In genomic region chr14:119127330-119127729, GRCm38 (mm10) we compare ENCODE assay signal across 17 mouse cellular contexts. TPM values are rescaled to one million over a fixed set of nuclear protein-coding genes. Genes with fewer than 3 reads are reported as not detected.
DNase-seq lines count a peak whose midpoint lies in the region; ATAC-seq and TF ChIP-seq lines count a peak whose summit lies in the region.
"Had no signal": no experiment of that assay in that cellular context is flagged by ENCODE, and none has a peak within 500 bp of the region (broad histone marks: within the 10 kb centered on the region; RNA-seq: fewer than 3 reads in every experiment).

No protein-coding gene starts in this region.

- peaks cover 20% of the 10 kb centered on the region for H3K27me3 ChIP-seq in hindbrain, embryonic 12.5 days
- H3K27me3 ChIP-seq in hindbrain, embryonic 11.5 days (ENCODE audit: control insufficient read depth, insufficient read depth, low read length) = peaks cover 8% of the 10 kb centered on the region; the same call in 1 of the 2 replicates
- no peaks in the 10 kb centered on the region for H3K27me3 ChIP-seq in midbrain, embryonic 11.5 days (ENCODE audit: control insufficient read depth, insufficient read depth, low read length)
- H3K27me3 ChIP-seq in midbrain, postnatal 0 days (ENCODE audit: insufficient read depth, low read length) = no peaks in the 10 kb centered on the region
- H3K27me3 ChIP-seq in limb, embryonic 13.5 days = 0 out of 2 replicates have a peak, but pooled peaks cover 3% of the 10 kb centered on the region
- no peaks in the 10 kb centered on the region for H3K27me3 ChIP-seq in stomach, postnatal 0 days (ENCODE audit: control insufficient read depth, insufficient read depth, low read length)

- H3K4me1 ChIP-seq in hindbrain, embryonic 12.5 days = peaks cover 15% of the 10 kb centered on the region
- H3K4me1 ChIP-seq in hindbrain, embryonic 11.5 days (replicated peaks; ENCODE audit: control insufficient read depth, insufficient read depth, low read length) = no peaks in the 10 kb centered on the region
- no peaks in the 10 kb centered on the region for H3K4me1 ChIP-seq in midbrain, embryonic 11.5 days (ENCODE audit: control insufficient read depth, insufficient read depth, low read length)
- H3K4me1 ChIP-seq in midbrain, postnatal 0 days (ENCODE audit: insufficient read depth, low read length) = no peaks in the 10 kb centered on the region
- peaks cover 11% of the 10 kb centered on the region; the same call in 1 of the 2 replicates for H3K4me1 ChIP-seq in limb, embryonic 13.5 days
- H3K4me1 ChIP-seq in stomach, postnatal 0 days (replicated peaks; ENCODE audit: control insufficient read depth, insufficient read depth) = no peaks in the 10 kb centered on the region

- WGBS in hindbrain, embryonic 12.5 days = 94% methylated on average over 2 of the region's 2 CpGs
- 91% methylated on average over 2 of the region's 2 CpGs for WGBS in hindbrain, embryonic 11.5 days
- WGBS in midbrain, embryonic 11.5 days = 93% methylated on average over 2 of the region's 2 CpGs
- WGBS in midbrain, postnatal 0 days = 92% methylated on average over 2 of the region's 2 CpGs
- WGBS in limb, embryonic 13.5 days = 89% methylated on average over 2 of the region's 2 CpGs
- 97% methylated on average over 2 of the region's 2 CpGs for WGBS in stomach, postnatal 0 days

- H3K4me3 ChIP-seq in hindbrain, embryonic 12.5 days = no peak overlapping the region
- no peak overlapping the region for H3K4me3 ChIP-seq in hindbrain, embryonic 11.5 days (ENCODE audit: low read depth, low read length)
- H3K4me3 ChIP-seq in midbrain, embryonic 11.5 days (ENCODE audit: low read depth, low read length) = no peak overlapping the region
- no peak overlapping the region for H3K4me3 ChIP-seq in midbrain, postnatal 0 days (ENCODE audit: low read depth, low read length)
- no peak overlapping the region for H3K4me3 ChIP-seq in limb, embryonic 13.5 days
- no peak overlapping the region for H3K4me3 ChIP-seq in stomach, postnatal 0 days (ENCODE audit: low read depth, low read length)

- TF ChIP-seq CTCF in midbrain, postnatal 0 days (IDR thresholded peaks at IDR 0.05) = no peak
- TF ChIP-seq CTCF in stomach, postnatal 0 days (IDR thresholded peaks at IDR 0.05; ENCODE audit: low read depth) = no peak

- TF ChIP-seq EP300 in stomach, postnatal 0 days (optimal IDR thresholded peaks at IDR 0.05) = no peak

- H3K9me3 ChIP-seq in hindbrain, embryonic 12.5 days (replicated peaks) = no peaks in the 10 kb centered on the region
- H3K9me3 ChIP-seq in hindbrain, embryonic 11.5 days (ENCODE audit: control insufficient read depth, low read length) = no peaks in the 10 kb centered on the region
- no peaks in the 10 kb centered on the region for H3K9me3 ChIP-seq in midbrain, embryonic 11.5 days (ENCODE audit: control insufficient read depth, low read length)
- H3K9me3 ChIP-seq in midbrain, postnatal 0 days (ENCODE audit: low read length) = no peaks in the 10 kb centered on the region
- H3K9me3 ChIP-seq in limb, embryonic 13.5 days = no peaks in the 10 kb centered on the region
- no peaks in the 10 kb centered on the region for H3K9me3 ChIP-seq in stomach, postnatal 0 days (ENCODE audit: control insufficient read depth, low read length)

- H3K27ac ChIP-seq in hindbrain, embryonic 12.5 days = no peak overlapping the region
- no peak overlapping the region for H3K27ac ChIP-seq in hindbrain, embryonic 11.5 days (ENCODE audit: low read depth, low read length)
- H3K27ac ChIP-seq in midbrain, embryonic 11.5 days (ENCODE audit: low read depth, low read length) = no peak overlapping the region
- no peak overlapping the region for H3K27ac ChIP-seq in midbrain, postnatal 0 days (ENCODE audit: low read depth, low read length)
- no peak overlapping the region for H3K27ac ChIP-seq in limb, embryonic 13.5 days
- no peak overlapping the region for H3K27ac ChIP-seq in stomach, postnatal 0 days (replicated peaks)

- DNase-seq in hindbrain, embryonic 11.5 days (ENCODE audit: low spot score) = no peak
- DNase-seq in midbrain, embryonic 11.5 days (ENCODE audit: low spot score, missing footprints) = peak; percentile 19
- no peak for DNase-seq in midbrain, postnatal 0 days (ENCODE audit: low spot score)
- DNase-seq in stomach, postnatal 0 days (ENCODE audit: low spot score) = no peak
- DNase-seq in urinary bladder, adult 2 months (ENCODE audit: low spot score) = no peak
- DNase-seq: adrenal gland, postnatal 10 days; cerebellum, adult 8-10 months; gastrocnemius, postnatal 25 days; heart, postnatal 4 days; kidney, adult 18-20 months; left cerebral cortex, postnatal 4 days; lung, adult 2 months; lung, postnatal 4 days had no signal

- ATAC-seq in hindbrain, embryonic 12.5 days (ENCODE audit: low FRiP score) = peak; percentile 23; the same call in 1 of the 2 replicates
- ATAC-seq in hindbrain, embryonic 11.5 days (ENCODE audit: low FRiP score) = no peak
- no peak for ATAC-seq in midbrain, embryonic 11.5 days (ENCODE audit: low FRiP score)
- ATAC-seq in midbrain, postnatal 0 days (ENCODE audit: low FRiP score) = no peak
- ATAC-seq in limb, embryonic 13.5 days (ENCODE audit: low FRiP score, low read depth) = peak; percentile 13; the same call in 1 of the 2 replicates
- ATAC-seq in stomach, postnatal 0 days (ENCODE audit: low FRiP score, low TSS enrichment) = peak; percentile 47; the same call in 1 of the 2 replicates

- no peak overlapping the region for H3K9ac ChIP-seq in hindbrain, embryonic 12.5 days
- H3K9ac ChIP-seq in hindbrain, embryonic 11.5 days (ENCODE audit: low read depth, low read length) = no peak overlapping the region
- no peak overlapping the region for H3K9ac ChIP-seq in midbrain, embryonic 11.5 days (ENCODE audit: low read length)
- H3K9ac ChIP-seq in midbrain, postnatal 0 days (replicated peaks; ENCODE audit: low read length, poor library complexity, severe bottlenecking) = no peak overlapping the region
- H3K9ac ChIP-seq in limb, embryonic 13.5 days = no peak overlapping the region
- no peak overlapping the region for H3K9ac ChIP-seq in stomach, postnatal 0 days (ENCODE audit: low read length)

- no peaks in the 10 kb centered on the region for H3K36me3 ChIP-seq in hindbrain, embryonic 12.5 days
- H3K36me3 ChIP-seq in hindbrain, embryonic 11.5 days (ENCODE audit: control insufficient read depth, insufficient read depth, low read length) = no peaks in the 10 kb centered on the region
- no peaks in the 10 kb centered on the region for H3K36me3 ChIP-seq in midbrain, embryonic 11.5 days (ENCODE audit: control insufficient read depth, insufficient read depth, low read length)
- no peaks in the 10 kb centered on the region for H3K36me3 ChIP-seq in midbrain, postnatal 0 days (ENCODE audit: insufficient read depth, low read length)
- no peaks in the 10 kb centered on the region for H3K36me3 ChIP-seq in limb, embryonic 13.5 days
- H3K36me3 ChIP-seq in stomach, postnatal 0 days (ENCODE audit: control insufficient read depth, insufficient read depth, low read length) = no peaks in the 10 kb centered on the region

- no peak overlapping the region for H3K4me2 ChIP-seq in hindbrain, embryonic 12.5 days (replicated peaks)
- H3K4me2 ChIP-seq in hindbrain, embryonic 11.5 days (replicated peaks; ENCODE audit: low read depth, low read length) = no peak overlapping the region
- no peak overlapping the region for H3K4me2 ChIP-seq in midbrain, embryonic 11.5 days
- no peak overlapping the region for H3K4me2 ChIP-seq in midbrain, postnatal 0 days (ENCODE audit: low read depth, low read length, poor library complexity, severe bottlenecking)
- H3K4me2 ChIP-seq in limb, embryonic 13.5 days (replicated peaks) = no peak overlapping the region
- H3K4me2 ChIP-seq in stomach, postnatal 0 days (replicated peaks; ENCODE audit: low read depth) = no peak overlapping the region

RNA-seq across cellular contexts. Expression of gene Hs6st3, which starts 10.8 kb away (rescaled TPM):
- polyA plus RNA-seq in hindbrain, embryonic 12.5 days (2016; fragmentation: Nextera tagmentation; extraction: Ambion mirVana) = 0.80 and 1.4 TPM in 2 replicates
- 0.33 and 0.57 TPM in 2 replicates for polyA plus RNA-seq in hindbrain, embryonic 11.5 days (2014; fragmentation: Nextera tagmentation; extraction: Ambion mirVana)
- 0.12 and 0.20 TPM in 2 replicates for polyA plus RNA-seq in midbrain, embryonic 11.5 days (2014; fragmentation: Nextera tagmentation; extraction: Ambion mirVana)
- 28.9 and 36.6 TPM in 2 replicates for total RNA-seq in midbrain, postnatal 0 days (2014; rRNA removed)
- polyA plus RNA-seq in midbrain, postnatal 0 days (2015; fragmentation: Nextera tagmentation; extraction: Ambion mirVana) = 0.98 and 1.8 TPM in 2 replicates
- 0.24 and 0.40 TPM in 2 replicates for polyA plus RNA-seq in limb, embryonic 13.5 days (2015; fragmentation: Nextera tagmentation; extraction: Ambion mirVana)
- polyA plus RNA-seq in stomach, postnatal 0 days (2015; fragmentation: Nextera tagmentation; extraction: Ambion mirVana) = 0.11 TPM in 1 of 2 replicates, not detected in the other
- 0.04 and 0.07 TPM in 2 replicates for polyA plus RNA-seq in urinary bladder, adult 2 months (2012; rRNA removed)
- total RNA-seq: gastrocnemius, postnatal 25 days; neutrophil, adult 5-6 weeks had no signal
- polyA plus RNA-seq: large intestine, adult 2 months had no signal

RNA-seq across cellular contexts. Expression of gene Uggt2, which starts 28.1 kb away (rescaled TPM):
- polyA plus RNA-seq in hindbrain, embryonic 12.5 days (2016; fragmentation: Nextera tagmentation; extraction: Ambion mirVana) = 22.7 and 26.6 TPM in 2 replicates
- 17.2 and 21.9 TPM in 2 replicates for polyA plus RNA-seq in hindbrain, embryonic 11.5 days (2014; fragmentation: Nextera tagmentation; extraction: Ambion mirVana)
- polyA plus RNA-seq in midbrain, embryonic 11.5 days (2014; fragmentation: Nextera tagmentation; extraction: Ambion mirVana) = 15.1 and 17.8 TPM in 2 replicates
- 24.0 and 31.0 TPM in 2 replicates for total RNA-seq in midbrain, postnatal 0 days (2014; rRNA removed)
- 10.0 and 12.6 TPM in 2 replicates for polyA plus RNA-seq in midbrain, postnatal 0 days (2015; fragmentation: Nextera tagmentation; extraction: Ambion mirVana)
- 21.1 and 21.3 TPM in 2 replicates for polyA plus RNA-seq in limb, embryonic 13.5 days (2015; fragmentation: Nextera tagmentation; extraction: Ambion mirVana)
- polyA plus RNA-seq in stomach, postnatal 0 days (2015; fragmentation: Nextera tagmentation; extraction: Ambion mirVana) = 2.7 and 3.2 TPM in 2 replicates
- polyA plus RNA-seq in urinary bladder, adult 2 months (2012; rRNA removed) = 10.7 and 12.9 TPM in 2 replicates

Comparison
In these comparisons a context has a peak if more than half of its experiments do, and no peak if none do; other contexts are left out.
1. ATAC-seq: peak in hindbrain, embryonic 12.5 days (single experiment), limb, embryonic 13.5 days (single experiment) and stomach, postnatal 0 days (single experiment); none in hindbrain, embryonic 11.5 days (single experiment), midbrain, embryonic 11.5 days (single experiment) and midbrain, postnatal 0 days (single experiment).